Mouse (Mus musculus): ENCODE results near the gene Psma2. TPM values are rescaled to one million over a fixed set of nuclear protein-coding genes. Genes with fewer than 3 reads are reported as not detected.

Psma2 gene
- polyA plus RNA-seq, 1 experiment from 2014 or later = 216 TPM

Other genes starting within 250 kb of the Psma2 start
- 10.1 and 13.9 TPM in 2 replicates for gene Hecw1, start 90.0 kb upstream of the Psma2 start, polyA plus RNA-seq (2014; fragmentation: Nextera tagmentation; extraction: Ambion mirVana)
- 108 and 115 TPM in 2 replicates for gene Mrpl32, start 75 bp upstream of the Psma2 start, polyA plus RNA-seq (2014; fragmentation: Nextera tagmentation; extraction: Ambion mirVana)
- gene AW209491, start 16.9 kb downstream of the Psma2 start, polyA plus RNA-seq (2014; fragmentation: Nextera tagmentation; extraction: Ambion mirVana) = 25.3 and 29.6 TPM in 2 replicates

Measured in neural tube, embryonic 11.5 days (tissue).